Mouse (Mus musculus) lung, postnatal 0 days (tissue): ENCODE results near the gene Plscr4.

Experiments
- CTCF ChIP-seq: IDR thresholded peaks from 2 replicates; pipeline ENCODE4 v1.5.1; 2016; ENCODE audit warnings: antibody characterized with exemption, mild to moderate bottlenecking
- EP300 ChIP-seq: IDR thresholded peaks from 2 replicates; pipeline ENCODE4 v1.6.1; 2016; ENCODE audit warnings: antibody characterized with exemption, mild to moderate bottlenecking, control low read depth

GRCm38 (mm10) chr9:92482551-92482950 lies 25.4 kb downstream of the Plscr4 start:
- TF ChIP-seq CTCF = no peak
- no peak for TF ChIP-seq EP300
